Mouse (Mus musculus): ENCODE results near the gene Col24a1.

DNA sequence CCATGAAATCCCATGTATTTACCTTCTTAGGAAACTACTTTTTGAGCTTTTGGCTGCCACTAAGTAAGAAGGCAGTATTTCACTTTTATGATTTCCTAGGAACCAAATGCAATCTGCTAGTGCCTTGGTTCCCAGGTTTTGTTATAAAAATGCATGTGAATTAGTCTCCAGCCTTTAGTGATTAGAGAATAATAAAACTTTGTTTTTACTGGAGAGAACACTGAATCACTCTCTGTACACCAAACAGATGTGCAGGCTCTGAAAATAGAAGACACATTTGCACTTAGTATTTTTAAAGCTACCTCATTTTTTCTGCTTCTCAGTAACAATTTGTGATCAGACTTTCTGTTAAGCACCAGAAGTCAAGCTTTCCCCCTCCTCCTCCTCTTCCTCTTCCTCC, 94.2 kb downstream of the Col24a1 start:
- no peak for TF ChIP-seq POLR2A (IDR thresholded peaks at IDR 0.05; ENCODE audit: borderline replicate concordance, control insufficient read depth, low read depth, low read length)
- no peak for TF ChIP-seq CTCF (IDR thresholded peaks at IDR 0.05; ENCODE audit: control insufficient read depth, insufficient read depth, low read length)

All from bone marrow, adult 2 months (tissue).